Mouse (Mus musculus): ENCODE results near the gene BC005624. TPM values are rescaled to one million over a fixed set of nuclear protein-coding genes. Genes with fewer than 3 reads are reported as not detected.

Gene BC005624
- 30.8 and 32.9 TPM in 2 replicates for polyA plus RNA-seq (2014; fragmentation: Nextera tagmentation; extraction: Ambion mirVana)

DNA sequence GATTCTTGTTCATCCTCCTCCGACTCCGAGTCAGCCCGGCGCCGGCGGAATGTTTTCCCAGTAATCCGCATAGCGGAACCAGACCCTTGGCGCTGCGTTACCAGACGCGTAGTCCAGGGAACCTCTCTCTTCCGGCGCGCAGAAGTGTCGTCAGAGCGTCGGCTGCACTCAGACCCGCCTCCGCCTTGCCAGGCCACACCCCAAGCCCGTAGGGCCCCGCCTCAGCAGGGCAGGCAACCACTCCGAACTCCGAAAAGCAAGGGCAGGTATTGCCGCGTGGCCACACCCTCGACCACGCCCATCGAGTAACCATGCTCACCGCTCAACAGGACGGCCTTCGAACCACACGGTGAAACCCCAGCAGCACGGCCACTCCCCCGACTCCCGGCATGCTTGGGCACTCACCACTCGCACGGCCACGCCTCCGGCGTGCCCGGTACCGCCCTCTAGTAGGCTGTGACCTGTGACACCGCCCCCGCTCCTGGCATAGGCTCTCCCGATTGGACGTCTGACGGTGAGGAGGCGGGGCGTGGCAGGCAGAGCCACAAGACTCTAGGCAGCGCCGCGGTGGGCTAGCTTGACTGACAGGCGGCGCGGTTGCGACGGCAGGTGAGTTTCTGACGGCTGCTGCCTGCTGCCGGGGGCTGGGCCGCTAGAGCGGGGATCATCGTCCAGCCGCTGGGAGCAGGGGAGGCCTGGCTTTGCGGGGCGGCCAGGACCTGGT, at the start of gene BC005624, which contains the start of gene Usp20:
Gene BC005624, minus strand, starts transcription at position 412 of the 724 bp plus-strand sequence.
Gene Usp20, plus strand, starts transcription at position 490 of the 724 bp plus-strand sequence.
- Histone ChIP-seq H3K27ac (replicated peaks in 1 of 2; ENCODE audit: control insufficient read depth in 1 of 2, insufficient read depth in 1 of 2, low read depth in 2 of 2, low read length in 2 of 2) (peak within 1 kb of the TSS; percentile 49 to 64), H3K4me2 (ENCODE audit: low read length) (peak within 1 kb of the TSS; percentile 86), H3K4me3 (ENCODE audit: control insufficient read depth in 1 of 2, insufficient read depth in 1 of 2, low read depth in 1 of 2, low read length in 2 of 2) (peak within 1 kb of the TSS; percentile 75 to 92), H3K9me3 (ENCODE audit: control insufficient read depth, low read length) (no peaks in the 10 kb centered on the region), H3K36me3 (ENCODE audit: control insufficient read depth, insufficient read depth, low read length) (peaks cover 30% of the 10 kb centered on the region), H3K27me3 (ENCODE audit: control insufficient read depth, insufficient read depth, low read length) (no peaks in the 10 kb centered on the region), H3K4me1 (ENCODE audit: control insufficient read depth in 2 of 2, insufficient read depth in 2 of 2, low read length in 2 of 2) (peaks cover 11 to 24% of the 10 kb centered on the region in 2 experiments; a peak in 3 of 4 replicates), H3K9ac (ENCODE audit: low read length) (peak within 1 kb of the TSS; percentile 81)
- peak; percentile 97 for ATAC-seq (ENCODE audit: insufficient number of reproducible peaks, insufficient read depth, low FRiP score, low read depth)
- under 1% methylated on average over 64 of the region's 66 CpGs for WGBS

DNA sequence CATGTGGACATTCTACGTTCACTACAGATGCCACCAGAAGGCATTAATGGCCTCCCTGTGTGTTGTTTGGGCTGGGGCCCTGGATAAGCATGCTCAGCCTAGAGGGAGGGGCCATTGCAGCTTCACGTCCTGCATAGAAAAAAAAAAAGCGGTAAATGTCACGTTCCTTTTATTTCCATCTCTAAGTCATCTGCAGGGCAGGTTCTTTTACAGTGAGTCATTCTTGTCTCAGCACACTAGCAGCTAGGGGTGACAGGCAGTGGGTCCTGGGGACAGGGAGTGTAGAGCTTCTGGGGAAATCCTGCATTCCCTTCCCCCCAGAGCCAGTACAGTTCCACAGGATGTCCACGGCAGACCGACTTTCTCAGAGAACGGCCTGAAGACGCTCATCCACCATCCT, 44.6 kb upstream of the BC005624 start:
- H3K27me3 ChIP-seq (ENCODE audit: control insufficient read depth, insufficient read depth, low read length), result no peaks in the 10 kb centered on the region
- H3K27ac ChIP-seq (replicated peaks in 1 of 2; ENCODE audit: control insufficient read depth in 1 of 2, insufficient read depth in 1 of 2, low read depth in 2 of 2, low read length in 2 of 2), result peak overlapping the region; percentile 29 to 69
- H3K9me3 ChIP-seq (ENCODE audit: control insufficient read depth, low read length), result no peaks in the 10 kb centered on the region
- WGBS, result 37% methylated on average over 8 of the region's 8 CpGs
- peak overlapping the region; percentile 34 for H3K9ac ChIP-seq (ENCODE audit: low read length)
- no peak overlapping the region for H3K4me3 ChIP-seq (ENCODE audit: control insufficient read depth in 1 of 2, insufficient read depth in 1 of 2, low read depth in 1 of 2, low read length in 2 of 2)
- no peak overlapping the region for H3K4me2 ChIP-seq (ENCODE audit: low read length)
- peaks cover 60% of the 10 kb centered on the region for H3K36me3 ChIP-seq (ENCODE audit: control insufficient read depth, insufficient read depth, low read length)
- ATAC-seq (ENCODE audit: insufficient number of reproducible peaks, insufficient read depth, low FRiP score, low read depth), result no peak
- H3K4me1 ChIP-seq (ENCODE audit: control insufficient read depth in 2 of 2, insufficient read depth in 2 of 2, low read length in 2 of 2), result peaks cover 12 to 21% of the 10 kb centered on the region in 2 experiments

DNA sequence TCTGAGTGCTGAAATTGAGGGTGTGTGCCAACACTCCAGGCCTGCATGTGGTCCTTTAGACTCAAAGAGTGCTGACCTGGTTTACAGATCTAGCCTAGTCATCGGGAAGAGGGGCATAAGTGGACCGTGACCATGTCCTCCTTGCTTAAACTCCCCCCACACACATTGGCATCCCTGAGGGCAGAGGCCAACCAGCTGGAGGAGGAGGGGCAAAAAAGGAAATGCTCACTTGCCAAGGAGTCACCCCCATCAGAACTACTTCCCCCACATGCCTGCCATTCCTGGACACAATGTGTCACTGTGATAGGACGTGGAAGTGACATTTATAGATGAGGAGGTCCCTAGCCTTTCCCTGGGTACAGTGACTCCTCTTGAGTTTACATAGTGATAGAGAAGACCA, 43.5 kb upstream of the BC005624 start:
- Histone ChIP-seq H3K9ac (ENCODE audit: low read length) (no peak overlapping the region), H3K4me2 (ENCODE audit: low read length) (no peak overlapping the region), H3K27me3 (ENCODE audit: control insufficient read depth, insufficient read depth, low read length) (no peaks in the 10 kb centered on the region), H3K9me3 (ENCODE audit: control insufficient read depth, low read length) (no peaks in the 10 kb centered on the region), H3K27ac (replicated peaks in 1 of 2; ENCODE audit: control insufficient read depth in 1 of 2, insufficient read depth in 1 of 2, low read depth in 2 of 2, low read length in 2 of 2) (peak overlapping the region; percentile 39 to 69), H3K4me1 (ENCODE audit: control insufficient read depth in 2 of 2, insufficient read depth in 2 of 2, low read length in 2 of 2) (peaks cover 12 to 21% of the 10 kb centered on the region in 2 experiments), H3K36me3 (ENCODE audit: control insufficient read depth, insufficient read depth, low read length) (peaks cover 62% of the 10 kb centered on the region), H3K4me3 (ENCODE audit: control insufficient read depth in 1 of 2, insufficient read depth in 1 of 2, low read depth in 1 of 2, low read length in 2 of 2) (no peak overlapping the region)
- WGBS, result 38% methylated on average over 3 of the region's 3 CpGs
- no peak; the same call in 1 of the 2 replicates for ATAC-seq (ENCODE audit: insufficient number of reproducible peaks, insufficient read depth, low FRiP score, low read depth)

DNA sequence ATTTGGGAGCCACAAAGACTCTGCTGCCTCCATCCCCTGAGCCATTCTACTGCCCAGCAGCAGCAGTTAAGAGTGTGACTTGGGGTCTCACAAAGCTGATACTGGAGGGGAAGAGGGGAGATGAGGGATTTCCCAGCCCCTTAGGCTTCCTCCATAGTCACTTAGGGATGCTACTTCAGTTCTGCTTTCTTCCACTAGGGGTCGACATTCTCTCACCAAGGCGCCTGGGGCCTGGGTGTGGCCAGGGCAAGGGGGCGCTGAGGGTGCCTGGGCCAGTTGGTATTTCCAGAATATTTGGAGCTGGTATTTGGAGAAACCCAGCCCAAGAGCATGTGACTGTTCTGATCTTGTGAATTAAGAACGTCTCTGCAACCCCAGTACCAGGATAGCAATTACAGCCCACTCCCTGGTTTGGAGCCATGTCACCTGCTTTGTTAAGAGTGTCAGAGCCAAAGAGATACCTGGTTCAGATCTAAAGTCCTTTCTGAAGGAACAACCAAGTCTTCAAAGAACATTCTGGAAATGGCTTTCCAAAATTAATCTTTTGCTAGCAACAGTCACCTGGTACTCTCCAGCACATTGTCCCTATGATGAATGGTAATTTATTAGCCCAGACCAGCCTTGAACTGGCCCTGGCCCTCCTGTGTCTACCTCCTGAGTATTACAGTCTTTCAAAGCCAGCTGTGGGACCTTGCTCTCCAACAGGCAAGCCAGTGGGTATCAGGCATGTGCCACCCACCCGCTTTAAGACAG, 42.8 kb upstream of the BC005624 start:
- H3K27ac ChIP-seq (replicated peaks in 1 of 2; ENCODE audit: control insufficient read depth in 1 of 2, insufficient read depth in 1 of 2, low read depth in 2 of 2, low read length in 2 of 2), result peak overlapping the region; percentile 39 to 69; a peak in 3 of 4 replicates
- ATAC-seq (ENCODE audit: insufficient number of reproducible peaks, insufficient read depth, low FRiP score, low read depth), result no peak
- no peak overlapping the region for H3K4me3 ChIP-seq (ENCODE audit: control insufficient read depth in 1 of 2, insufficient read depth in 1 of 2, low read depth in 1 of 2, low read length in 2 of 2)

DNA sequence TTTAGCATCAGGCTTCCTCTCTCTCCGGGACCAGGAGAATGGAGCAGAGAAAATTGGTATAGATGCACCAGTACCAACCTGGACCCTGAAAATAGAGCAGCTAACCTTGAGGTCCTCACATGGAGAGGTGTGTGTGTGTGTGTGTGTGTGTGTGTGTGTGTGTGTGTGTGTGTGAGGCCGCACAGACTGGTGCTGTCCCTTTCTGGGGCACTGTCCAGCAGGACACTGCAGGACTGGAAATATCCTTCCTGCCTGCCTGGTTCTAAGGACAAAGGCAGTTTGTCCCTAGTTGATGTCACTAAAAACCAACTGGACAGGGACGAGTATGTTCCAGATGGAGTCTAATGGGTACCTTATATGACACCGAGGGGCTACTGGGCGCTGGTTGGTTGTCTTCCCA, 41.9 kb upstream of the BC005624 start:
- peaks cover 66% of the 10 kb centered on the region for H3K36me3 ChIP-seq (ENCODE audit: control insufficient read depth, insufficient read depth, low read length)

More for the DNA sequence above, 42.8 kb upstream of the BC005624 start:
- peaks cover 12 to 21% of the 10 kb centered on the region in 2 experiments for H3K4me1 ChIP-seq (ENCODE audit: control insufficient read depth in 2 of 2, insufficient read depth in 2 of 2, low read length in 2 of 2)
- no peaks in the 10 kb centered on the region for H3K9me3 ChIP-seq (ENCODE audit: control insufficient read depth, low read length)
- H3K36me3 ChIP-seq (ENCODE audit: control insufficient read depth, insufficient read depth, low read length), result peaks cover 62% of the 10 kb centered on the region
- 24% methylated on average over 5 of the region's 5 CpGs for WGBS
- no peak overlapping the region for H3K9ac ChIP-seq (ENCODE audit: low read length)
- H3K4me2 ChIP-seq (ENCODE audit: low read length), result no peak overlapping the region
- H3K27me3 ChIP-seq (ENCODE audit: control insufficient read depth, insufficient read depth, low read length), result no peaks in the 10 kb centered on the region

DNA sequence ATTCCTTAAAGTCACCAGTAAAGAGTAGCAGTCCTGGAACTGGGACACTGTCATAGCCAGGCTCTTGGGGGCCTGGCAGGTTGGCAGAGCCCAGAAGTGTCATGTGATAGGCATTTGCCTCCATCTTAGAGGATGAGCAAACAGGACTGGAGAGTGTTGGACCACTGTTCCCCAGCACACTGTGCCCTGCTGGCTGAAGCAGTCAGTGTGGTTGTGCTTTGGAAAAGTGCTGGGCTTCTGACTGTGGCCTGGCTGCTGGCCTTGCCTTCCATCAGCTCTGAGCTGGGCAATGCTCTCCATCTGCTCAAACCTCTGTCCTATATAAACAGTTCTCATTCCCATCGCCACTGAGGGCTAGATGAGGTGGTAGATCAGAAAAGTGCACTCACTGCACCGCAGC, 38.2 kb upstream of the BC005624 start:
- no peak overlapping the region for H3K27ac ChIP-seq (replicated peaks in 1 of 2; ENCODE audit: control insufficient read depth in 1 of 2, insufficient read depth in 1 of 2, low read depth in 2 of 2, low read length in 2 of 2)
- no peak overlapping the region for H3K9ac ChIP-seq (ENCODE audit: low read length)
- WGBS, result 91% methylated on average over 2 of the region's 2 CpGs
- H3K4me3 ChIP-seq (ENCODE audit: control insufficient read depth in 1 of 2, insufficient read depth in 1 of 2, low read depth in 1 of 2, low read length in 2 of 2), result no peak overlapping the region
- peaks cover 78% of the 10 kb centered on the region for H3K36me3 ChIP-seq (ENCODE audit: control insufficient read depth, insufficient read depth, low read length)
- no peak overlapping the region for H3K4me2 ChIP-seq (ENCODE audit: low read length)
- H3K4me1 ChIP-seq (ENCODE audit: control insufficient read depth in 2 of 2, insufficient read depth in 2 of 2, low read length in 2 of 2), result no peaks in the 10 kb centered on the region
- no peaks in the 10 kb centered on the region for H3K27me3 ChIP-seq (ENCODE audit: control insufficient read depth, insufficient read depth, low read length)
- ATAC-seq (ENCODE audit: insufficient number of reproducible peaks, insufficient read depth, low FRiP score, low read depth), result no peak
- H3K9me3 ChIP-seq (ENCODE audit: control insufficient read depth, low read length), result no peaks in the 10 kb centered on the region

More for the DNA sequence above, 41.9 kb upstream of the BC005624 start:
- Histone ChIP-seq H3K27ac (replicated peaks in 1 of 2; ENCODE audit: control insufficient read depth in 1 of 2, insufficient read depth in 1 of 2, low read depth in 2 of 2, low read length in 2 of 2) (no peak overlapping the region), H3K27me3 (ENCODE audit: control insufficient read depth, insufficient read depth, low read length) (no peaks in the 10 kb centered on the region), H3K4me3 (ENCODE audit: control insufficient read depth in 1 of 2, insufficient read depth in 1 of 2, low read depth in 1 of 2, low read length in 2 of 2) (no peak overlapping the region), H3K9me3 (ENCODE audit: control insufficient read depth, low read length) (no peaks in the 10 kb centered on the region), H3K4me2 (ENCODE audit: low read length) (no peak overlapping the region), H3K4me1 (ENCODE audit: control insufficient read depth in 2 of 2, insufficient read depth in 2 of 2, low read length in 2 of 2) (peaks cover 12 to 21% of the 10 kb centered on the region in 2 experiments), H3K9ac (ENCODE audit: low read length) (no peak overlapping the region)
- 84% methylated on average over 5 of the region's 5 CpGs for WGBS
- ATAC-seq (ENCODE audit: insufficient number of reproducible peaks, insufficient read depth, low FRiP score, low read depth), result no peak

DNA sequence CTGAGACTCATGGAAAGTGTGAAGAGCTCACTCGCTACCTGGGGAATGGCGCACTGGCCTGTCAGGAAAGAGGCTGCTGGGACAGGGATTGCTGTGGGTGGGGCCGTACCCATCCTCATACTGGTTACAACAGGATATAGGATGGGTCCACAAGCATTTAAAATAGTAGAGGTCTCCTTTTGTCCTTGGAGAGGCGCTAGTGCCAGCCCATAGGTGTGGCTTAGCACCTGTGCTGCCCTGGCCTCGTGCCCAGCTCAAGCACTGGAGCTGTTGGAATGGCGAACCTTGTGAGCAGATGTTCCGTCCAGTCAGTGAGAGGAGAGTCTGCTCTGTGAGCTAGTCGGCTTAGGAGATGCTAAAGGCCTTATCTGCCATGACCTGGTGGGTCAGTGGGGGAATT, 37.0 kb upstream of the BC005624 start:
- Histone ChIP-seq H3K9me3 (ENCODE audit: control insufficient read depth, low read length) (no peaks in the 10 kb centered on the region), H3K27ac (replicated peaks in 1 of 2; ENCODE audit: control insufficient read depth in 1 of 2, insufficient read depth in 1 of 2, low read depth in 2 of 2, low read length in 2 of 2) (no peak overlapping the region), H3K4me3 (ENCODE audit: control insufficient read depth in 1 of 2, insufficient read depth in 1 of 2, low read depth in 1 of 2, low read length in 2 of 2) (no peak overlapping the region), H3K4me2 (ENCODE audit: low read length) (no peak overlapping the region), H3K9ac (ENCODE audit: low read length) (no peak overlapping the region), H3K4me1 (ENCODE audit: control insufficient read depth in 2 of 2, insufficient read depth in 2 of 2, low read length in 2 of 2) (no peaks in the 10 kb centered on the region), H3K36me3 (ENCODE audit: control insufficient read depth, insufficient read depth, low read length) (peaks cover 89% of the 10 kb centered on the region), H3K27me3 (ENCODE audit: control insufficient read depth, insufficient read depth, low read length) (no peaks in the 10 kb centered on the region)
- WGBS, result 87% methylated on average over 8 of the region's 8 CpGs
- no peak for ATAC-seq (ENCODE audit: insufficient number of reproducible peaks, insufficient read depth, low FRiP score, low read depth)
